Mouse (Mus musculus): ENCODE measurements around the gene Gatd1.
"Not testable (repeated sequence)": the region's sequence is repeated elsewhere in the genome, so short reads cannot be mapped to it uniquely, and the experiment has no call there.

The Gatd1 gene

GRCm38 (mm10) chr7:141429310-141429709, 15.4 kb upstream of the Gatd1 start, which contains the start of gene Cend1:
Gene Cend1, minus strand, starts transcription at chr7:141429491.
- in situ Hi-C loops (cut with MboI, MseI): no loop called here

- in situ Hi-C loops (cut with MboI, MseI): no loop called here
These were observed 14.8 kb upstream of the Gatd1 start for GRCm38 (mm10) chr7:141428701-141429100.

GRCm38 (mm10) chr7:141426948-141427730, 13.2 kb upstream of the Gatd1 start:
- in situ Hi-C loops (cut with MboI, MseI): no loop called here

GRCm38 (mm10) chr7:141423811-141424210, 9.9 kb upstream of the Gatd1 start:
- in situ Hi-C loops (cut with MboI, MseI): no loop called here

- in situ Hi-C loops (cut with MboI, MseI): no loop called here
These were observed 6.2 kb upstream of the Gatd1 start for GRCm38 (mm10) chr7:141420030-141420702.

- in situ Hi-C loops (cut with MboI, MseI): no loop called here
These were observed 5.0 kb upstream of the Gatd1 start for GRCm38 (mm10) chr7:141418970-141419369.

- in situ Hi-C loops (cut with MboI, MseI): no loop called here
These were observed 4.1 kb upstream of the Gatd1 start for GRCm38 (mm10) chr7:141417731-141418681.

GRCm38 (mm10) chr7:141416144-141416841, 2.4 kb upstream of the Gatd1 start:
- in situ Hi-C loops (cut with MboI, MseI): no loop called here

- in situ Hi-C loops (cut with MboI, MseI): no loop called here
These were observed 605 bp downstream of the Gatd1 start for GRCm38 (mm10) chr7:141413331-141413730.

GRCm38 (mm10) chr7:141411667-141412066, 2.3 kb downstream of the Gatd1 start:
- in situ Hi-C loops (cut with MboI, MseI): no loop called here

GRCm38 (mm10) chr7:141410631-141411030, 3.3 kb downstream of the Gatd1 start:
- in situ Hi-C loops (cut with MboI, MseI): no loop called here

- in situ Hi-C loops (cut with MboI, MseI): no loop called here
These were observed 5.1 kb downstream of the Gatd1 start for GRCm38 (mm10) chr7:141408833-141409232.

- in situ Hi-C loops (cut with MboI, MseI): not testable (repeated sequence)
These were observed 6.3 kb downstream of the Gatd1 start for GRCm38 (mm10) chr7:141407670-141408069.

GRCm38 (mm10) chr7:141405466-141405865, 8.5 kb downstream of the Gatd1 start:
- in situ Hi-C loops (cut with MboI, MseI): no loop called here

- in situ Hi-C loops (cut with MboI, MseI): no loop called here
These were observed 10.6 kb downstream of the Gatd1 start for GRCm38 (mm10) chr7:141403305-141403704.

- in situ Hi-C loops (cut with MboI, MseI): no loop called here
These were observed 18.6 kb downstream of the Gatd1 start for GRCm38 (mm10) chr7:141395348-141395747.

- in situ Hi-C loops (cut with MboI, MseI): no loop called here
These were observed 19.2 kb downstream of the Gatd1 start for GRCm38 (mm10) chr7:141394771-141395170.

- in situ Hi-C loops (cut with MboI, MseI): no loop called here
These were observed 19.8 kb downstream of the Gatd1 start for GRCm38 (mm10) chr7:141394158-141394557.

GRCm38 (mm10) chr7:141392552-141393222, 21.2 kb downstream of the Gatd1 start:
- in situ Hi-C loops (cut with MboI, MseI): no loop called here

Data from T-helper 2 cell (primary cell).